Mouse (Mus musculus) CH12.LX (cell line): Measurements from ENCODE around the gene Ncan. TPM values are rescaled to one million over a fixed set of nuclear protein-coding genes. Genes with fewer than 3 reads are reported as not detected.

Experiments used
- DNase-seq: peaks from one replicate; pipeline ENCODE4 v3.0.0-alpha.2; 2013; ENCODE audit errors: extremely low read depth
- H3K27ac ChIP-seq: 2 replicates; pipeline ENCODE4 v1.5.1; 2012; ENCODE audit warnings: low read depth, mild to moderate bottlenecking, control low read depth, moderate library complexity; ENCODE audit not compliant: insufficient read depth
- H3K27me3 ChIP-seq: replicated peaks from 2 replicates; pipeline ENCODE3; 2012; ENCODE audit warnings: inconsistent platforms
- H3K36me3 ChIP-seq, 2 experiments: replicated peaks in 1 of 2; 2 replicates each; pipeline versions ENCODE3 to v1.6.1; 2012; ENCODE audit warnings: inconsistent platforms in 1 of 2, low read length in 1 of 2, mild to moderate bottlenecking in 1 of 2, mixed read lengths in 1 of 2, moderate library complexity in 1 of 2; ENCODE audit not compliant: control insufficient read depth in 1 of 2, insufficient read depth in 1 of 2
- H3K4me1 ChIP-seq, 2 experiments: 2 replicates each; pipeline ENCODE4 v1.6.1; 2012; ENCODE audit warnings: inconsistent platforms in 1 of 2, moderate library complexity in 1 of 2; ENCODE audit not compliant: insufficient read depth in 2 of 2, control insufficient read depth in 1 of 2
- H3K4me2 ChIP-seq: 2 replicates; pipeline ENCODE4 v1.6.1; 2012; ENCODE audit warnings: low read depth, mild to moderate bottlenecking, control low read depth; ENCODE audit not compliant: poor library complexity, insufficient read depth, severe bottlenecking
- H3K4me3 ChIP-seq, 3 experiments: fragments of 150-350 bp in 1 of 3; sonication (generic) in 1 of 3; replicated peaks in 1 of 3; 2 replicates each; pipeline versions ENCODE3 to v1.5.1; 2011 to 2012; ENCODE audit warnings: low read depth in 2 of 3, low read length in 2 of 3, mild to moderate bottlenecking in 2 of 3, moderate library complexity in 2 of 3, control low read depth in 1 of 3, improper control_type of control experiment in 1 of 3, inconsistent platforms in 1 of 3, mixed read lengths in 1 of 3; ENCODE audit not compliant: poor library complexity in 1 of 3
- H3K79me2 ChIP-seq: replicated peaks from 2 replicates; pipeline ENCODE4 v1.6.1; 2012; ENCODE audit warnings: mild to moderate bottlenecking, moderate library complexity; ENCODE audit not compliant: control insufficient read depth, poor library complexity, insufficient read depth, severe bottlenecking; ENCODE audit errors: extremely low read depth
- H3K9ac ChIP-seq: 2 replicates; pipeline ENCODE4 v1.6.1; 2012; ENCODE audit warnings: low read depth, mild to moderate bottlenecking, control low read depth, moderate library complexity; ENCODE audit not compliant: insufficient read depth
- H3K9me3 ChIP-seq: replicated peaks from 2 replicates; pipeline ENCODE3; 2012; ENCODE audit warnings: low read length, inconsistent platforms, mixed read lengths
- BHLHE40 ChIP-seq: IDR thresholded peaks from 2 replicates; pipeline ENCODE4 v1.6.1; 2011; ENCODE audit warnings: mild to moderate bottlenecking, low read depth, low read length, improper control_type of control experiment
- CHD2 ChIP-seq: IDR thresholded peaks from 2 replicates; pipeline ENCODE4 v1.6.1; 2011; ENCODE audit warnings: low read length, improper control_type of control experiment
- CTCF ChIP-seq, 2 experiments: IDR thresholded peaks in 1 of 2; conservative IDR thresholded peaks in 1 of 2; 2 replicates each; pipeline ENCODE4 v1.5.1; 2011 to 2012; ENCODE audit warnings: low read depth in 2 of 2, low read length in 2 of 2, improper control_type of control experiment in 1 of 2, inconsistent platforms in 1 of 2, mild to moderate bottlenecking in 1 of 2, moderate library complexity in 1 of 2
- E2F4 ChIP-seq: IDR thresholded peaks from 2 replicates; pipeline ENCODE4 v1.6.1; 2011; ENCODE audit warnings: low read depth, low read length, improper control_type of control experiment; ENCODE audit not compliant: insufficient replicate concordance
- ELF1 ChIP-seq: IDR thresholded peaks from 2 replicates; pipeline ENCODE4 v1.6.1; 2014; ENCODE audit warnings: low read depth, mild to moderate bottlenecking, inconsistent platforms, low read length, improper control_type of control experiment
- ETS1 ChIP-seq: conservative IDR thresholded peaks from 2 replicates; pipeline ENCODE4 v1.6.1; 2012; ENCODE audit warnings: low read depth, mild to moderate bottlenecking, inconsistent platforms, low read length, improper control_type of control experiment, moderate library complexity
- GABPA ChIP-seq: IDR thresholded peaks from 2 replicates; pipeline ENCODE4 v1.6.1; 2012; ENCODE audit warnings: low read depth, low read length, improper control_type of control experiment, inconsistent platforms; ENCODE audit not compliant: insufficient replicate concordance
- HCFC1 ChIP-seq: IDR thresholded peaks from 2 replicates; pipeline ENCODE4 v1.6.1; 2012; ENCODE audit warnings: low read depth, mild to moderate bottlenecking, inconsistent platforms, low read length, improper control_type of control experiment
- IRF4 ChIP-seq: IDR thresholded peaks from 2 replicates; pipeline ENCODE4 v1.6.1; 2014; ENCODE audit warnings: low read depth, mild to moderate bottlenecking, inconsistent platforms, low read length, improper control_type of control experiment
- JUN ChIP-seq: IDR thresholded peaks from 2 replicates; pipeline ENCODE4 v1.6.1; 2011; ENCODE audit warnings: low read depth, mild to moderate bottlenecking, low read length, improper control_type of control experiment, moderate library complexity; ENCODE audit not compliant: insufficient read depth
- JUND ChIP-seq: conservative IDR thresholded peaks from 2 replicates; pipeline ENCODE4 v1.6.1; 2011; ENCODE audit warnings: low read depth, low read length, improper control_type of control experiment
- KAT2A ChIP-seq: IDR thresholded peaks from 2 replicates; pipeline ENCODE4 v1.6.1; 2012; ENCODE audit warnings: low read length, improper control_type of control experiment, inconsistent platforms; ENCODE audit not compliant: insufficient replicate concordance
- MAFK ChIP-seq: IDR thresholded peaks from 2 replicates; pipeline ENCODE4 v1.6.1; 2011; ENCODE audit warnings: low read length, improper control_type of control experiment; ENCODE audit not compliant: insufficient replicate concordance
- MAX ChIP-seq: IDR thresholded peaks from 2 replicates; pipeline ENCODE4 v1.6.1; 2011; ENCODE audit warnings: low read length, improper control_type of control experiment
- MAZ ChIP-seq: IDR thresholded peaks from 2 replicates; pipeline ENCODE4 v1.6.1; 2012; ENCODE audit warnings: low read depth, mild to moderate bottlenecking, inconsistent platforms, low read length, improper control_type of control experiment, moderate library complexity
- MEF2A ChIP-seq: IDR thresholded peaks from 2 replicates; pipeline ENCODE4 v1.6.1; 2014; ENCODE audit warnings: low read depth, mild to moderate bottlenecking, inconsistent platforms, low read length, improper control_type of control experiment, borderline replicate concordance
- MXI1 ChIP-seq: IDR thresholded peaks from 2 replicates; pipeline ENCODE4 v1.6.1; 2011; ENCODE audit warnings: mild to moderate bottlenecking, low read depth, low read length, improper control_type of control experiment
- MYC ChIP-seq: IDR thresholded peaks from 2 replicates; pipeline ENCODE4 v1.6.1; 2011; ENCODE audit warnings: low read depth, mild to moderate bottlenecking, improper control_type of control experiment, low read length
- NRF1 ChIP-seq: IDR thresholded peaks from 2 replicates; pipeline ENCODE4 v1.6.1; 2014; ENCODE audit warnings: low read depth, mild to moderate bottlenecking, inconsistent platforms, low read length, improper control_type of control experiment, moderate library complexity
- PAX5 ChIP-seq: IDR thresholded peaks from 2 replicates; pipeline ENCODE4 v1.6.1; 2012; ENCODE audit warnings: low read length, inconsistent platforms, mixed read lengths
- POLR2A ChIP-seq: IDR thresholded peaks from 2 replicates; pipeline ENCODE4 v1.6.1; 2011; ENCODE audit warnings: low read depth, mild to moderate bottlenecking, improper control_type of control experiment, low read length
- POLR2AphosphoS2 ChIP-seq: IDR thresholded peaks from 2 replicates; pipeline ENCODE4 v1.6.1; 2011; ENCODE audit warnings: low read depth, low read length, improper control_type of control experiment
- RAD21 ChIP-seq: IDR thresholded peaks from 2 replicates; pipeline ENCODE4 v1.6.1; 2011; ENCODE audit warnings: low read depth, mild to moderate bottlenecking, low read length, improper control_type of control experiment, moderate library complexity
- RCOR1 ChIP-seq: conservative IDR thresholded peaks from 2 replicates; pipeline ENCODE4 v1.6.1; 2012; ENCODE audit warnings: low read depth, mild to moderate bottlenecking, inconsistent platforms, low read length, improper control_type of control experiment
- SIN3A ChIP-seq: IDR thresholded peaks from 2 replicates; pipeline ENCODE4 v1.6.1; 2012; ENCODE audit warnings: low read length, improper control_type of control experiment, inconsistent platforms
- SMC3 ChIP-seq: IDR thresholded peaks from 2 replicates; pipeline ENCODE4 v1.6.1; 2011; ENCODE audit warnings: low read depth, low read length, improper control_type of control experiment
- TBP ChIP-seq: conservative IDR thresholded peaks from 2 replicates; pipeline ENCODE4 v1.6.1; 2011; ENCODE audit warnings: low read depth, low read length, improper control_type of control experiment
- TCF12 ChIP-seq: IDR thresholded peaks from 2 replicates; pipeline ENCODE4 v1.6.1; 2014; ENCODE audit warnings: low read depth, mild to moderate bottlenecking, inconsistent platforms, low read length, improper control_type of control experiment
- UBTF ChIP-seq: IDR thresholded peaks from 2 replicates; pipeline ENCODE4 v1.6.1; 2012; ENCODE audit warnings: low read depth, mild to moderate bottlenecking, inconsistent platforms, low read length, improper control_type of control experiment, moderate library complexity
- USF1 ChIP-seq: IDR thresholded peaks from 2 replicates; pipeline ENCODE4 v1.6.1; 2014; ENCODE audit warnings: low read depth, mild to moderate bottlenecking, inconsistent platforms, low read length, improper control_type of control experiment
- USF2 ChIP-seq: conservative IDR thresholded peaks from 2 replicates; pipeline ENCODE4 v1.6.1; 2011; ENCODE audit warnings: low read depth, low read length, improper control_type of control experiment
- ZKSCAN1 ChIP-seq: IDR thresholded peaks from 2 replicates; pipeline ENCODE4 v1.6.1; 2012; ENCODE audit warnings: low read depth, inconsistent platforms, low read length, improper control_type of control experiment, borderline replicate concordance
- ZMIZ1 ChIP-seq: IDR thresholded peaks from 2 replicates; pipeline ENCODE4 v1.6.1; 2012; ENCODE audit warnings: low read depth, mild to moderate bottlenecking, inconsistent platforms, low read length, improper control_type of control experiment
- ZNF384 ChIP-seq: IDR thresholded peaks from 2 replicates; pipeline ENCODE4 v1.6.1; 2012; ENCODE audit warnings: low read depth, low read length, improper control_type of control experiment, inconsistent platforms
- dilution Hi-C: fragments of 300-500 bp; cut with MboI; formaldehyde crosslinking; loops from 2 replicates; pipeline ENCODE4 v1.14.3; 2020; ENCODE audit warnings: low sequenced_read_pairs; ENCODE audit not compliant: extremely low pct_unique_long_range_greater_than_20kb, extremely low pct_ligation_motif_present
- in situ Hi-C: fragments of 300-500 bp; cut with MboI; formaldehyde crosslinking; loops from 3 replicates; pipeline ENCODE4 v1.14.3; 2019; ENCODE audit warnings: low sequenced_read_pairs, low pct_ligation_motif_present, low pct_unique_long_range_greater_than_20kb, mixed read lengths
- polyA plus RNA-seq: library from polyadenylated mRNA; unstranded; fragments of >175 nt; gene quantifications from 2 replicates; pipeline ENCODE4 v1.2.1, GENCODE M21; 2012; ENCODE audit warnings: low read depth; ENCODE audit not compliant: insufficient read length
- total RNA-seq, 2 experiments: library from RNA; depleted of rRNA; stranded (reverse); fragments of 300-350 nt in 1 of 2; fragments of >200 nt in 1 of 2; gene quantifications; 2 replicates each; pipeline ENCODE4 v1.2.3; 2012 to 2014

The Ncan gene
- total and polyA plus RNA-seq, 3 experiments, result 2.1 to 6.0 (median 3.9) TPM

DNA sequence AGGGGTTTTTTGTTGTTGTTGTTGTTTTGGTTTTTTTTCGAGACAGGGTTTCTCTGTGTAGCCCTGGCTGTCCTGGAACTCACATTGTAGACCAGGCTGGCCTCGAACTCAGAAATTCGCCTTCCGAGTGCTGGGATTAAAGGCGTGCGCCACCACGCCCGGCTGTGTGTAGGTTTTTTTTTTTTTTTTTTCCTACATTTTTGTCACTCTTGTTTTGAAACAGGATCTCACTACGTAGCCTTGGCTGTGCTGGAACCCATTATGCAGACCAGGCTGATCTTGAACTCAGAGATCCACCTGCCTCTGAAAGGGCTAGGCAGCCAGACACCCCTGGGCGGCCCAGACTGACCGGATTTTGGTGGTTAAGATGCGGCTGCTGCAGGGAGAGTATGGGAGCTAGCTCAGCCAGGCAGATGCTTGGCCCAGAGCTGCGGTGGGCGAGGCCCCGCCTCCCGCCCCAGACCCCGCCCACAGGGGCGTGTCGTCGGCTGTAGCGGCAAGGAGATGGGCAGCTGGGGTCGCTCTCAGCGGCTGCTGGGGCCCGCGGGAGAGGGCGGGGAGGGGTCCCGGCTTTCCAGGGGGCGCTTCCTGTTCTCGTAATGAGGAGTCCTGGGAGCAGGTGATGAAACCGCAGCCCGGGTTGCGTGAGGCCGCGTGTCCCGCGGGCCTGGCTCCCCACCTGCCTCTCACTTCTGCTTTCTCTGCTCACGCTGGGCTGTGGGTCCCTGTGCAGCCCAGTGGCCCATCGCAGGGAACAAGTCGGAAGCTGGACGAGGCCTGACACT lies 37.6 kb upstream of the Ncan start (continued):
- TF ChIP-seq NRF1, result peak; percentile 40; the same call in 1 of the 2 replicates
- TF ChIP-seq CHD2, result peak; percentile 81
- peak; percentile 90 for TF ChIP-seq MEF2A
- peak; percentile 69 for TF ChIP-seq ZMIZ1
- peak; percentile 16; the same call in 1 of the 2 replicates for TF ChIP-seq SMC3
- peak; percentile 95 for TF ChIP-seq ETS1
- no peak for TF ChIP-seq ZKSCAN1
- TF ChIP-seq TCF12, result peak; percentile 100
- TF ChIP-seq ZNF384, result peak; percentile 66; the same call in 1 of the 2 replicates

DNA sequence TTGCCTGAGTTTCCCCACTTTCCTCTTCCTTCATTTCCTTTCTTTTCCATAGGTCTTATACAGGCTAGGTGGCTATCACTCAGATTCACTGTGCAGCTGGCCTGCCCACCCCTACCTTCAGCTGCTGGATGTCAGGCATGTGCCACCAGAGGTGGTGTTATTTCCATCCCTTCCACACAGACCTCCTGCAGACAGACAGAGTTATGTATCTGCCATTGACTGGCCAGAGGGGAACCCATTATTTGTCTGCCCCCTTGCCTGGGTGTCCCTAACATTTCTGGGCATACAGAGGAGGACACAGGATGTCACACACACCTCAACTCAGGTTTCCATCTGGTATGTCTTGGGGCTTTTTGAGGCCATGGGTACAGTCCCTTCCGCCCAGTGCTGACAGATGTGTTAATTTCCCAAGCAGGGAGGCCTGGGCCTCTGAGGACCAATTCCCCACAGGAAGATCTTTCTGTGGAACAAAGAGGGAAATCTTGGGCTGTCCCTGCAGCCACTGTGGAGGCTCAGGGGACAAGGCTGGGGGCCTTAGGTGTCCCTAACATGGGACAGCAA lies 36.6 kb upstream of the Ncan start:
- DNase-seq, result no peak
- Histone ChIP-seq H3K9ac (peak overlapping the region; percentile 90), H3K79me2 (peaks cover 72% of the 10 kb centered on the region), H3K4me2 (peak overlapping the region; percentile 93), H3K9me3 (no peaks in the 10 kb centered on the region), H3K27me3 (no peaks in the 10 kb centered on the region), H3K4me1 (peaks cover 28 to 52% of the 10 kb centered on the region in 2 experiments), H3K27ac (peak overlapping the region; percentile 98), H3K36me3 (peaks cover 36 to 49% of the 10 kb centered on the region in 2 experiments), H3K4me3 (peak overlapping the region; percentile 40 to 69 (median 42))
- in situ Hi-C loops, result no loop called here
- dilution Hi-C loops, result no loop called here
- TF ChIP-seq ZMIZ1, result no peak; the same call in 1 of the 2 replicates
- TF ChIP-seq JUND, result no peak
- TF ChIP-seq IRF4, result 0 out of 2 replicates have a peak, but pooled peaks have one; percentile 20
- TF ChIP-seq NRF1, result no peak
- peak; percentile 55 for TF ChIP-seq BHLHE40
- no peak for TF ChIP-seq CHD2
- 0 out of 2 replicates have a peak, but pooled peaks have one; percentile 45 for TF ChIP-seq MXI1
- no peak for TF ChIP-seq MAZ
- peak; percentile 29; the same call in 1 of the 2 replicates for TF ChIP-seq ELF1
- no peak for TF ChIP-seq MYC
- no peak for TF ChIP-seq HCFC1
- no peak for TF ChIP-seq USF2
- TF ChIP-seq ETS1, result peak; percentile 70
- TF ChIP-seq TCF12, result peak; percentile 76
- no peak for TF ChIP-seq USF1
- TF ChIP-seq RCOR1, result no peak
- no peak for TF ChIP-seq JUN
- TF ChIP-seq MAX, result no peak
- TF ChIP-seq ZKSCAN1, result no peak
- no peak for TF ChIP-seq PAX5
- peak; percentile 8 for TF ChIP-seq POLR2A
- TF ChIP-seq MEF2A, result no peak
- no peak for TF ChIP-seq E2F4
- TF ChIP-seq POLR2AphosphoS2, result no peak
- no peak for TF ChIP-seq KAT2A
- no peak for TF ChIP-seq UBTF
- TF ChIP-seq GABPA, result no peak
- no peak for TF ChIP-seq CTCF (conservative IDR thresholded peaks at IDR 0.05 in 1 of 2, IDR thresholded peaks at IDR 0.05 in 1 of 2; ENCODE audit: low read depth in 2 of 2, low read length in 2 of 2)
- no peak for TF ChIP-seq SIN3A
- TF ChIP-seq TBP, result 0 out of 2 replicates have a peak, but pooled peaks have one; percentile 13
- TF ChIP-seq MAFK, result no peak
- TF ChIP-seq RAD21, result no peak
- no peak for TF ChIP-seq ZNF384
